Mouse (Mus musculus): ENCODE results near the gene Slc7a5.

Slc7a5 gene

DNA sequence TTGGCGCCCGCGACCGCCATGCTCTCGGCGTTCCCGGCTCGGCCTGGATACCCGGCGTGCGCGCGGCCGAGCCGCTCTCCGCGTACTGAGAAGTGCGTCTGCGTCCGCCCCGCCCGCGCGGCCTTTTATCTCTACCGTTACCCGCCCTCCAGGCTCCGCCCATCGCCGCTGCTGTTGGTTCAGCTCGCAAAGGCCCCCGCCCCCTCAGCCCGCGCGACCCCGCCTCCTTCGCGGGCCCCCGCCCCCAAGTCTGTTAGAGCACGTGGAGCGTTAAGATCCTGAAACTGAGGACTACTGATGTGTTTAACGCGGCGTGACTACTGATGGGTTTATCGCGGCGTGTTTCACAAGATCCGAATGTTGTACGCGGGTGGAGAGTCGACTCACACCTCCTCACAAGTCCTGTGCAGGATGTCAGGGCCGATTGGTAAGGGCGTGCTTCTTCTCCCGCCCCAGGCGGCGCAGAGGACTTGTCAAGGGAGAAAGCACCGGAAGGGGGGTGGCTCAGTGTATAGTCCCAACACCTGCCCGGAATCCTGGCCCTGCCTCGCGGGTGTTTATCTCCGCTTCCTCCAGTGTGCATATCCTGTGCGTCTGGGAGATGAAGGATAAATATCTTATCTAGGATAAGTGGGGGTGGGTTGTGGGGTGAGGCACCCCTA, at the start of gene Slc7a5:
TSS of gene Slc7a5 (minus strand) at position 108 of the 662 bp plus-strand sequence.
- peak; percentile 97 for DNase-seq (ENCODE audit: low read depth, low spot score)

GRCm38 (mm10) chr8:121955825-121956500, 48.5 kb upstream of the Slc7a5 start:
- DNase-seq (ENCODE audit: low read depth, low spot score): no peak

- peak; percentile 67 for DNase-seq (ENCODE audit: low read depth, low spot score)
Measured at GRCm38 (mm10) chr8:121954981-121955555, 47.6 kb upstream of the Slc7a5 start.

DNA sequence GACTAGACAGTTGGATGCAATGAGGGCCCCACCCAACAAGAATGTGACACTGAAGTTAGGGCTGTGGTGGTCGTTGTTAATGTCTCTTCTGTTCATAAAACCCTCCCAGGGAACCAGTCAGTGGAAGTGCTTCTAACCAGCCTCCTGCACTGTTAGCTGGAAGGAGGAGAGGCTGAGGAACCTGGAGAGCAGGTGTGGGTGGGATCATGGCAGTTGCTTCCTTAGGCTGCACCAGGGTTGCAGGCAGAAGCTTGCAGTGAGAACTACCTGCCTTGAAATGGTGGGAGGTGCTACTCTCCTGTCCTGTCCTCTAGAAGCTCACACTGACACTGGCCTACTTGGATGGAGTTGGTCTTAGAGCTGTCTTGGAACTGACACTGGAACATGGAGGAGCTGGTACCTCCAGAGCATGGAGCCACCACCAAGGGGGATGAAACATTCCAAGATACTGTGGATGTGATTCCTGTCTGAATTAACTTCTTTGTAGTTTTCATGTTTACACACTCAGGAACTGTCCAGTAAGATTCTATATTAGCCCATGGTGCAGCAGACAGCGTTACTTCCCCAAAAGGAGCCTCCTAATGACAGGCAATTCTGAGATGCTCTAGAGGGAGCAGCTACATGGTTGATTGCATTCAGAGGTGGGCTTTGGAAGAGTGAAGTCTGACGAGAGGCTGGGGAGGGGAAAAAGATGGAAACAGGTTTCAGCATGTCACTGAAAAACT, 46.5 kb upstream of the Slc7a5 start:
- peak; percentile 31 for DNase-seq (ENCODE audit: low read depth, low spot score)

DNA sequence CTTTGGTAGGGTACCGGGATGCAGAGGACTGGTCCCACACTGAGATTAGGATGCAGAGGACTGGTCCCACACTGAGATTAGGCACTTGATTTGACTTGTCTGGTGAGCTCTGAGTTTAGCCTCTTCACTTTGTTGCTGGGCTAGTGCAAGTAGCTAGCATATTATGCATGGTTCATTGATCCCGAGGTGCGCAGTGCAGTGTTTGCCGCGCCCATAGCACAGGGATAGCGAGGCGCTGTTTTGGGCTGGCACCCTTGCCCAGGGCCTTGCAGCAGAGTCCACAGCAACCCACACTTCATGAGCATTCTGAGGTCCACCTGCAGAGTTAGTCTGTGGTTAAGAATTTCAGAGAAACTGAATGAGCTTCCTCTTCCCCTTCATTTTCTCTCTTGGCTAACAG, 45.3 kb upstream of the Slc7a5 start:
- DNase-seq (ENCODE audit: low read depth, low spot score): peak; percentile 52

DNA sequence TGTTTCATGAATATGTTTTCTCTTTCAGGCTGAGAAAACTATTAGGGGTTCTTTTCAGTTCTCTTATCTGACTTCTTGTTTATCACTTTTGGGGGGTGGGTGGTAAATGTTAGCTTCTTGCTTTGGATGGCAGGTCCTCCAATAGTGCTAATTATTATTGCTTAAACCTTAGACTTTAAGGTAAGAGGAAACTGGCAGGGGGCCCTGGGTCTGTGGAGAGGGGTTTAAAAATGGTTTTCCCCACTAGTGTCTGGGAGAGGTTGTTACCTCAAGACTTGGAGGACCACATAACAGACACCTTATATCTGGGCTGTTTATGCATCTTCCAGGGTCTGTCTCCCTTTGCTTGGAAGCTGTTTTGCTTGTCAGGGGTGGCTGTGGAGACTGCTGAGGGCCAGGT, 44.6 kb upstream of the Slc7a5 start:
- DNase-seq (ENCODE audit: low read depth, low spot score): no peak

DNA sequence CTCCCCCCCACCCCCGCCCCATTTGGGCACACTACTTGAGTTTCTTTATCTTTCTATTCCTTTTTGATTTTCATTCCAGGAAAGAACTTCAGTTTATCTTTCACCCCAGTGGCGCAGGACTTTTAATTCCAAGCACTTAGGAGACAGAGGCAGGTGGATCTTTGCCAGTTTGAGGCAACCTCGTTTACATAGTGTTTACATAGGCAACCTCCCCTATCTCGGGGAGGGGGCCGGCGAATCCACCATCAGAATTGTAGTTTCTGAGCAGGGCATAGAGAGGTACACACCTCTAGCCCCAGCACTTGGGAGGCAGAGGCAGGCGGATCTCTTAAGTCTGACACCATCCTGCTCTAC, 44.1 kb upstream of the Slc7a5 start:
- peak; percentile 38 for DNase-seq (ENCODE audit: low read depth, low spot score)

- DNase-seq (ENCODE audit: low read depth, low spot score): peak; percentile 64
Measured at GRCm38 (mm10) chr8:121950749-121951655, 43.5 kb upstream of the Slc7a5 start.

DNA sequence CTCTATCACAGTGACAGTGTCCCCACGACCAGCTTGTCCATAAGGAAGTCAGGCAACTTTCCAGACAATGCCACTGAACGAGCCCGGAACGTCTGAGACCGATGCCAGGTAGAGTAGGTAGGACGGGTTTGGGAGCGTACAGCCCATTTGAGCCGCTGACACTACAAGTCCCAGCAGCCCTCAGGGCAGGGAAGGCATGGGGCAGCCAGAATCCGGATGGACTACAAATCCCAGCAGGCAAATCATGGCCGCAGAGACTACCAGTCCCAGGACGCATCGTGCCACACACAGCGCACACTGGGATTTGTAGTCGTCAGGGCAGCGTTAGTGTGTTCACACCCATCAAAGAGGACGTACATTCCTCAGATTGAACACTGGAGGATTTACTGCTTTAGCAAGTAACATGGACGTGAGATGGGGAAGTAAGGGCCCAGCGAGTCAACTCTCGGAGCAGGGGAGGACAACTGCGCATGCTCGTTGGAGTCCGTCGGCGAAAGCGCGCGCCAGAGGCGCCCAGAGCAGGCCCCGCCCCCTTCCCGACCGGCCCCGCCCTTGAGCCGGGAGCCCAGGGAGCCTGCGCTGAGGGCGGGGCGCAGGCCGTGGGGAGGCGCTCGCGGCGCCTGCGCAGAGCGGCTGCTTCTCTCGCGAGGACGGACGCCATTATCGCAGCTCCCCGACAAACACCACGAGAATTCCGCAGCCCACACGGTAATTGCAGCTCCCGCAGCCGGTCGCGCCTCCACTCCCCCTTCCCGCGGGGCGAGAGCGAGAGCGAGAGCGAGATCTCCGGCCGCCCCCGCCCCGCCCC, 42.7 kb upstream of the Slc7a5 start:
- DNase-seq (ENCODE audit: low read depth, low spot score): peak; percentile 99

DNA sequence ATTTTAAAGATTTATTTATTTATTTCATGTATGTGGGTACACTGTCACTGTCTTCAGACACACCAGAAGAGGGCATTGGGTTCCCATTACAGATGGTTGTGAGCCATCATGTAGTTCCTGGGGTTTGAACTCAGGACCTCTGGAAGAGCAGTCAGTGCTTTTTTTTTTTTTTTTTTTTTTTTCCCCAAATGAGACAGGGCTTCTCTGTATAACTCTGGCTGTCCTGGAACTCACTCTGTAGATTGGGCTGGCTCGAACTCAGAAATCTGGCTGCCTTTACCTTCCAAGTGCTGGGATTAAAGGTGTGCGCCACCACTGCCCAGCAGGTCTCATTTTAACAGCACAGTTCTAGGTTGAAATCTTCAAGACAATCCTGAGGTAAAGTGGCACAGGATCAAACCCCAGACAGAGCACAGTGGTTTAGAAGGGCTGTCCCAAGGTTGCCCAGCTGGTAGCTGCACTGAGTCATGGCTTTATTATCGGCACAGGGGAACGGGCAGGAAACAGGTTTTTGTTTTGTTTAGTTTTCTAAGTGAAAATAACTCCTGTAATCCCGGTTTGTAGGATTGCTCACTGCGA, 41.8 kb upstream of the Slc7a5 start, which contains the start of gene Banp:
TSS of gene Banp (plus strand) at position 529 of the 579 bp plus-strand sequence.
- no peak for DNase-seq (ENCODE audit: low read depth, low spot score)

DNA sequence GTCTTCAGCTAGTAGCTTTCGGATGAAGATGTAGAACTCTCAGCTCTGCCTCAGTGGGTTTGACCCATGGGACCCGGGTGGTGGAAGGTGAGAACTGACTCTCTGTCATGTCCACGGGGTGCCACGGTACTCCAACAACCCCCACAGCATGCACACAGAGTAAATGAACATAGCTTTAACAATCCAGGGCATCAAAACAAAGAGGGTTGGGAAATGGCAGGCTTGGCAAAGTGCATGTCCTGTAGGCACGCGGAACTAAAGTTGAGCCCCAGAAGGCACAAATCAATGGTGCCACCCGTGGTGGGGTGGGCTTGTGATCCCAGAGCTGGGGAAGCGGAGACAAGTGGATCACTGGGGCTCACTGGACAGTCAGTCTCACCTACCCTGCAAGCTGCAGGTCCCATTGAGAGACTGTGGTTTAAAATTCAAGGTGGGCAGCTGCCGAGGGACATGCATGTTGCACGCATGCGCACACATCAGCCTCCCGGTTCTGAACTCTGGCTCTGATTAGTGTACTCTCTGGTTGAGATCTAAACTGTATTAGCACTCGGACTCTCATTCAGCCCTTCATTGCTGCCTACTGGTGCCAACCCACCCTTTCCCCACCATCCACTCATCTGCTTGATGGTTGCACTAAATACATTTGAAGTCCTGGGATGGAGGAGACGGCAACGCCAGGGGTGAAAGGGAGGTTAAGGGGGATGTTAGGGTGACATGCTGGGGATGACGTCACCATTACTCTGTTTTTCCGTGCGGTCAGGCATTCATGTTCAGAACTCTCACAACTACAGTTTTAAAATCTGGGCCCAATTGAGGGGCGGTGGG, 41.0 kb upstream of the Slc7a5 start:
- DNase-seq (ENCODE audit: low read depth, low spot score): peak; percentile 91

- peak; percentile 90 for DNase-seq (ENCODE audit: low read depth, low spot score)
Measured at GRCm38 (mm10) chr8:121947753-121948141, 40.3 kb upstream of the Slc7a5 start.

DNA sequence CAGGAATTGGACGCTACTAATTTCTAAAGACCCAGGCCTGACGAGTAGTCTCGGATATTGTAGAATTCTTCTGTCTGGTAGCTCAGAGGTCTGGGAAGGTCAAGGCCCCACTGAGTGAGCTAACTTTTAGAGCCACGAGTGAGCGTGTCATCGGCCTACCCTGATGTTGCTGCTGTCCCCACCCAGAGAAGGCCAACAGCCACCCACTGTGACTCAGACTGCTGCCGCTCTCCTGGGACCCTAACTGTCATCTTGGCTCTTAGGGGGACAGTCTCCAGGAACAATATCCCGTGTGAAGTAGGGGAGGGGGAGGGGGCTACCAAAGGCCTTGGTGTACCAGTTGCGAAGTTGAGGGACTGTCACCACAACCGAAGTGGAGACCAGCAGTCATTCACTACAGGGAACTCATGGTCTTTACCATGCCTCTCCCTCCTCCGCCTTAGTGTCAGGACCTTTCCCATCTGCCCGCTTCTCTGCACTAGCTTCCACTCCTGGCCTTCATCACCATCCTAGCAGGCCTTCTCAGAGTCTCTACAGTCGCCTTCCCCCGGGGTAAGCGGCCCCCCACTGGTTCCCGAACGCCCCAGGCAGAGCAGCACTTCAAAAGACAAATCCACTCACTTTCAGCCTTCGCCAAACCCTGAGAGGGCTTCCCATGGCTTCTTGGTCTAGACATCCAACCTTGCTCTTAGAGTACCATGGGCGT, 39.7 kb upstream of the Slc7a5 start:
- DNase-seq (ENCODE audit: low read depth, low spot score): no peak

GRCm38 (mm10) chr8:121946351-121946750, 38.9 kb upstream of the Slc7a5 start:
- no peak for DNase-seq (ENCODE audit: low read depth, low spot score)

DNA sequence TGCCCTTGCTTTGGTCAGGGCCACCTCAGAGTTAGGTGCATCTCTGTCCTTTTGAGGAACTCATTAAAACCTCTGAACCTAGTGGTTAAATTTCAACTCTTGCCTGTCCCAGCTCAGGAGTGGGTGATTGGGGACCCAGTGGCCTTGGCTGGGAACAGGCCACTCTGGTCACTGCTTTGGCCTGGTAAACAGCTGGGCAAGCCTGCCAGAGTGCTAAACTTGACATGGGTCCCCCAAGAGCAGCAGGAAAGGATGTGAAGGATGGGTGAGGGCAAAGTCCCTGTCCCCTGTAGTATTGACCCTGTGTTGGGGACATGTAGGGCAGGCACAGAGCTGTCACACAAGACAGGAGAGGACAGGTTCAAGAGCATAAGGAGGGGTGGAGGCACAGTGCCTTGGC, 37.3 kb upstream of the Slc7a5 start, which contains the start of gene Car5a:
TSS of gene Car5a (minus strand) at position 74 of the 400 bp plus-strand sequence.
- no peak for DNase-seq (ENCODE audit: low read depth, low spot score)

GRCm38 (mm10) chr8:121943716-121944115, 36.2 kb upstream of the Slc7a5 start:
- DNase-seq (ENCODE audit: low read depth, low spot score): no peak

DNA sequence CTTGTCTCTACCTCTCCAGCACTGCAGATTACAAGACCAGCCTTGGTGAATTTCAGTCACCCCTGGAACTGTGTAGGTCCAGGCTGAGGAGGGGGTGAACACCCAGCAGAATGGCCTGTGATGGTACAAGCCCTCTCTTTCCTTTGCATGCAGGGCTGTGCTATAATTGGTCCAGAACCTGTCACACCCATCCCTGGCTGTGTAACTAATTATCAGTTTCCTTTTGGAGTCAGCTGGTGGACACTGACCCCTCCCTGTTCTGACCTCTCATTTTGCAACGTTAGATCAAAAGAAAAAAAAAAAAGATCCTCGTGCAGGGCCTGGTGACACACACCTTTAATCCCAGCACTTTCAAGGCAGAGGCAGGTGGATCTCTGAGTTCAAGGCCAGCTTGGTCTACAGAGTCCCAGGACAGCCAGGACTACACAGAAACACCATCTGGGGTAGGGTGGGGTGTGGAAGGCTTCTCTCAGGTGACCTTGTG, 35.6 kb upstream of the Slc7a5 start:
- DNase-seq (ENCODE audit: low read depth, low spot score): no peak

DNA sequence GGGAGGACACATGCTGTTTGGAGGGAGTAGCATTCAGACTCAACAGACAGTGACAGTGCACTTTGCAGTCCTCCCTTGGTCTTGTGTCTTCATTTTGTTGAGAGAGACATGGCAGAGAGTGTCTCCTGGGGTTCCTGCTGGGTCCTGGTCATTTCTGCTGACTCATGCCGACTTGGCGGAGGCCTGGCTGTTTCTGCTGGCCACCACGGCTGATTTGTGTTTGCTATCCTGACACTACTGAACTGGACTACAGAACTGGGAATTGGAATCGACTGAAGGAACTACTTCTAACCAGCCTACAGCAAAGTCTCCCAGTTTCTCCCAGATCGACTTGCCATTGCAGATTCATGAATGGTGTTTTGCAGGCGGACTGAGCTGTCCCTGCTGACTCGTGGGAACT, 31.2 kb upstream of the Slc7a5 start:
- no peak for DNase-seq (ENCODE audit: low read depth, low spot score)
